Mouse (Mus musculus): ENCODE measurements around the gene Phf2.

The Phf2 gene

DNA sequence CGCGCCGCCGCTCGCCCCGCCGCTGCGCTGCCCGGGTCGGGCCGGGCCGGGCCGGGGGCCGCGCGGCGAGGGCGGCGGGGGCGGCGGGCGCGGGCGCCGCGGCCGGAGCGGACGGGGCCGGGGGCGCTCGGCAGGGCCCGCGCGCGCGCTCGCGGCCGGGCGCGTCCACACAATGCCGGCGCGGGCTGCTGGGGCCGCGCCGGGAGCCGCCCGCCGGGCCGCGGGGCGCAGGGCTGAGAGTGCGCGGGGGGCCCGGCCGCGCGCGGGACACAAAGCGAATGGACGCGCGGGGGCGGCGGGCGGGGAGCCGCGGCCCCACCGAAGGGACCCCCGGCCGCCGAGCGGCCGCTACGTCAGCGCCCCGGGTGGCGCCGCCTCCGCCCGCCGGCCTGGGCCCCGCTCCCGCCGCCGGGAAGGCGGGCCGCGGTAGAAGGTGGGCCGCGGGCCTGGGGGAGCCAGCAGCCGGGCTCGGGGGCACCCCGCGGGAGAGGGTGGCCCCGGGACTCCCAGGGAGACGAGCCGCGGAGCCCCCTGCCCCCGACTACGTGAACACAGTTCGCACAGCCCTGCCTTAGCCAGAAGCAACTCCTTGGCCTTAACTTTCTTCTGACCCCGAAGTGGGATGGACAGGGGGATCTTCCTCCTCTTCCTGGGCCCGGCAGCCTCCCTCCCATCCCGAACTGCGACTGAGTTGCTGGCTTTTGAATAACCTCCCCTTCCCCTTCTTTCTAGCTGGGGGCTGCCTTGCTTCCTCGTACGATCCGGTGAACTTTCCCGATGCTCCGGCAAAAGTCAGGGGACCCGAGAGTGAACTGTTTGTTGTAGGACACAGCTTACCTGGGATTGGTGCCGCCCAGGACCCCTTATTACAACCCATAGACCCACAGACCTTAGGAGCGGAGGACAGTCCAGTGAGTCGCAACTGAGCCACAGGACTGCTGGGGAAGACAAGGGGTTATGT, at the start of gene Phf2:
Gene Phf2 (minus strand): TSS at position 349 of the 961 bp plus-strand sequence.
- DNase-seq (ENCODE audit: low spot score in 2 of 2): no peak

DNA sequence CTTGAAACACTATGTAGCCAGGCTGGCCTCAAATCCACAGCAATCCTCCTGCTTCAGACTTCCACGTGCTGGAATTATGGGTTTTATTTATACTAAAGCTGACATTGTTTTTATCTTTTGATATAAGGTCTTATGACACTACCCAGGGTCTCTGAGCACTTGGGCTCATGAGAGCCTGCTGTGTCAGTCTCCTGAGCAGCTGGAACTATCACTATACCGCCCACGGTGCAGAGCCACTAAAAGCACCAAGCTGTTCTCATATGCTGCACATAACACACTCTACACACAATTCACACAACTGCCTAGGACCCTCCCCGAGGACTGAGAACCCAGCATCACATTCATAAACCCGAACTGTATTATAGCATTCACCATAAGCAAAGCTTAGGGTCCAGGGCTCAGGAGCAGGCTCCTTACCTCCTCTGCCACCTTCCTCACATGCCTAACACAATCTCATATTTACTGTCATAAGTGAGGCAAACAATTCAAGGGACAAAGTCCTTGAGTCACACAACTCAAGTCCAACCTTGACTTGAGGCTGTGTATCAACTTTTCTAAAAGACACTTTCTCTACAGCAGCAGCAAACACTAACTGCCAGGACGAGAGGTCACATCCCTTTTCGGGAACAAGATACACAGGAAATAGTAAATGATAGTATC, 49.0 kb upstream of the Phf2 start:
- no peak for DNase-seq (ENCODE audit: low spot score in 2 of 2)

DNA sequence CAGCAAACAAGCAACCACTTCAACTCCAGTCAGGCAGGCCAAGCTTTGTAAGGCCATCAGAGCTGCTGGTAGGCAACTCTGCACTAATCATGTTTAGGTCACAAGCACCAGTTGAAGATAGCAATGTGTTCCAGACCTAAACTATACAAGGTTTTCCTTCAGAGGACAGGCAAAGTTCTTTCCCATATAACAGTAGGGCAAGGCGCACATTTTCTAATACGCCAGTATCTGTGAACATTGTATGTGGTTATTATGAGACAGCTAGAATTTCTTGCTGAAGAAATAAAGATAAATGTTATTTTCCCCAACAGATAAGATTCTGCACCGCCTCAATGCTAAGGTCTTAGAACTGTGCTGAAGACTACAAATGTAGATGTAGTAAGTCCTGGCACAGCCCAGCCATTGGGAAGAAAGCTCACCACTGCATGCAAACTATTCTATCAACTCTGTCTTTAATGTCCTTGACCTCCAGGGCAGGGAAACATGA, 46.2 kb upstream of the Phf2 start:
- no peak for DNase-seq (ENCODE audit: low spot score in 2 of 2)

DNA sequence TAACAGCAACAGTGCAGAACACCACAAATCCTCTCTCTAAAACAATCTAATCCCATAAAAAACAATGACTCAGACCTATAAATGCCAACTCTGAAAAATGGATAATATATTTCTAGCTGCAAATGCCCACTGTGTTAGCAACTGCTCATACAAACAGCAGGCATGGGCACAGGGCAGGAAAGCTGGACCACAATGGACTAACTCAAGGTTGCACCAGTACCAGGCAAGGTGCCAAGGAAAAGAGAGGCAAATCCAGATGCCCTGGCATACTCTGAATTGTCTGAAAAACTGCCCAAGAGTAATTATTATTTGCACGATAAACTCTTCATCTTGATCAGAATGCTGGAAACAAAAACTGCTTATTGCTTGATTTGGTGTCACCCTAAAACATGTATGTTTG, 42.8 kb upstream of the Phf2 start:
- no peak for DNase-seq (ENCODE audit: low spot score in 2 of 2)

DNA sequence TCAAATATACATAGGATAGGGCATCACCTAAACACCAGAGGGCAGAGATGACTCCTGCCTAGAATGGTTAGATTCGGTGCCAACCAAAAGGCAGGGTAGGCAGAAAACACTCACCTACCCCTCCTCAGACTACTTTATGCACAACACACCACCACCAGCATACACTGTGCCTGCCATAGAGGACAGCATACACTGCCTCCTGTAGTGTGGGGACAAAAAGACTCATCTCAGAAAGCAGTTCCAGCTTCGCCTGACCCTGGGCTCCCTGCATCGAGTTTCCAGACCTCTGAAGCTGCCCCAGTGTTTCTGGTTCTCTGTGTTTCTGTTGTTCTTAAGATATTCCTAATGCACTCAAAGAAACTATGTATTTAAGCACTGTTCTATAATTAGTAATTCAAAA, 42.2 kb upstream of the Phf2 start:
- DNase-seq (ENCODE audit: low spot score in 2 of 2): no peak

DNA sequence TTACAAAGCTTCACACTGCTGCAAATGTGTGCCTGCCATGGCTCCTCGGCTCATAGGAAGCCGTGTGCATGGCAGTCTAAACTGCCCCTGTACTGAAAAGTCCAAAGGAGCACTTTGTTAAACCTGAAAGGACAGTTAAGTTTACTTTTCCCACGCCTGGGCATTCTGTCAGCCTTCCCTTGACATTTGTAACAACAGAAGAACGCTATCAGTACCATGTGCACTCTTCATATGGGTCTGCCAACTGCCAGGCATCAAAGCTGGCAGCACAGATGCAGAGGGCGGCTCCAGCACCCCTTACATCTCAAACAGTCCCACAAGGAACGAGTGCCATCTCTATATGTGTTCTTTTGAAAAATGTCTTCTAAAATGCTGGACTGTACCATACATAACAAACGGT, 40.5 kb upstream of the Phf2 start:
- DNase-seq (ENCODE audit: low spot score in 2 of 2): no peak

DNA sequence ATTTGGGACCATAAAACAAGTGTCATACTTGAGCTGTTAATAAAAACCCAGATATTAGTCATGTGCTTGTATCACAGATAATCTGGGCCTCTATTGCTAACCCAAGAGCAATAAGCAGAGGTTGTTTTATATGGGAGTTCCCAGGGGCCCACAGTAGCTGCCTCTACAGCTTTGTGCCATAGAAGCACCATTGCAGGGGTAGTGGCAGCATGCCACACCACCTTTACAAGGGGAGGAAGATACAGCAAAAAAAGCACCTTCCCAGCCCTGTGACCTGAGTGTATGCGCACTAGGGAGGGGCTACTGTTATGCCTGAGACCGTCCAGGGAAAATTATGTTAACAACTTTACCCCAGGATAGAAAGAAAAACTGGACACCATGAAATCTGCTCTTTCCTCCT, 34.5 kb upstream of the Phf2 start:
- no peak for DNase-seq (ENCODE audit: low spot score in 2 of 2)

DNA sequence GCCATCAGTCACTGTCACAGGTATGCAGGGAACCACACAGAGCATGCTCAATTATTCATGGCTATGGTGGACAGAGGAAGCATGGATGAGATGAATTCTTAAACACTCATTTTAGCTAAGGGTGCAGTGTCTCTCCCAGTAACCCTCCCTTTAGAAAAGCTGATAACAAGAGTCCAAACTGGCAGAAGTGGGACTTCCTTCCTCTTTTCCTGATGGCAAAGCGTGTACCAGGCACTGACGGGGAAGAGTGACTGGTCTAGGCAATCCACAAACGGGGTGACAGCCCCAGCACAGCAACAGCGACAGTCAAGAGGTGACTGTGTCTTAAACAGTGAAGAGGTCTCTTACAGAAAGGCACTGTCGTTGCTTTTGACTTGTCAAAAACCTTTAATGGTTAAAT, 24.5 kb upstream of the Phf2 start:
- no peak for DNase-seq (ENCODE audit: low spot score in 2 of 2)

DNA sequence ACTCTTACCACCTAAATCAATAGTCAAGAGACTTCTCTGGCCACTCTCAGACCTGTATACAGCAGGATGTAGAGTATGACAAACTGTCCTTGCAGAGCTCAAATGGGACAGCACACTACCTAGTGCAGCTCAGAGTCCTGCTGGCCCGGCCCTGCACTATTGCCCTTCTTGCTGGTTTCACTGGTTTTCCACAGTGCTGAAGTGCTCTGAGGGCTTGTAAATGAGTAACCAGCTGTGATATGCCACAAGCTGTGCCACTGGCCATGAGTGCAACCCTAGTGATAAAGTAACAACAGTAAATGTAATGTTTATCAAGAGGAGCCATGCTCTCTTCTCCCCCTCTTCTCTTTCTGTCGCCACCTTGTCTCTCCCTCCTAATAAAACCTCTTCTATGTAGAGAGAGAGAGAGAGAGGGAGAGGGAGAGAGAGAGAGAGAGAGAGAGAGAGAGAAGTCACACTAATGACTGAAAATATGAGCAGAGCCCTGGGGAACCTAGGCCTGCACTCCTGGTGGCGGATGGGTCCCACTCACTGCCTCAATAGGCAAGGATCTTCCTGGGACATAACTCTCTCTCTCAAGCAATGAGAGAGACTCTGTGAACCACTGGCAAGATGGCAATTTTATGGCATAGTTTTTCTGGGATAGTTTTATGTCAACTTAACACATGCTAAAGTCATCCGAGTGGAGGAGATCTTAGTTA, 19.5 kb upstream of the Phf2 start:
- no peak for DNase-seq (ENCODE audit: low spot score in 2 of 2)

DNA sequence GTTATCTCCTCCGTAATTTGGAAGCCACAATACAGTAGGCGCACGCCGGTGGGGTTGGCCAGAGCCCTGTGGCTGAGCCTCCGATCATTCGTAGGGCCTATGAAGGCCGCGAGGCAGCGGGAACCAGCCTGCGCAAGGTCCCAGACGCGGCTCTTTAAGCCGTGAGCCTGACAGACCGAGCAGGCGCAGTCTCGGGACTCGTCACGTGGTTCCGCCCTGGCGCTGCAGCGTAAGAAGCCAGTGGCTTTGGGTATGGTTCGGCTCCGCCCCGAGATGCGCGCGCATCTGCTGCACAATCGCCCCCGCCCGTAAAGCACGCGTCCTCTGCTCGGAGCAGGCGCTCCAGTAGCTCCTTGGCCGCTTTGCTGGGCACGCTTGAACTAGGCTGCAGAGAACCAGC, 7.6 kb upstream of the Phf2 start:
- peak; percentile 97 to 99 for DNase-seq (ENCODE audit: low spot score in 2 of 2)

DNA sequence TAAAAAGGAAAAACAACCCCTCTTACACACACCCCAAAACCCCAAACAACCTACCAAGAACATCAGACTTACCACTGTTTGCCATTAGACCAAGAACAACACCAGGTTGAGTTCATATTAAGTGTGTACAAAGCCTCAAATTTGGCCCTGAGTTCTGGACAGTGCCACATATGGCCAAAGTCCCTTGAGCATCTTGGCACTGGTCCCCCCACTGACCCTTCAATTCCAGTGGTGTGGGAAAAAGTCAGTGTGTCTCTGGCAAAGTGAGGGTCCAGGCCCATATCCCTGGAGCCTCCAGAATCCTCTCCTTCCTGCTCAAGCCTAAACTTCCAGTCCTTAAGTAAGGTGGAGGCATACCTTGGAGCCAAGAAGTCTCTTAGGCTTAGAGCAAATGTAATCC, 6.9 kb upstream of the Phf2 start:
- DNase-seq (ENCODE audit: low spot score in 2 of 2): no peak

DNA sequence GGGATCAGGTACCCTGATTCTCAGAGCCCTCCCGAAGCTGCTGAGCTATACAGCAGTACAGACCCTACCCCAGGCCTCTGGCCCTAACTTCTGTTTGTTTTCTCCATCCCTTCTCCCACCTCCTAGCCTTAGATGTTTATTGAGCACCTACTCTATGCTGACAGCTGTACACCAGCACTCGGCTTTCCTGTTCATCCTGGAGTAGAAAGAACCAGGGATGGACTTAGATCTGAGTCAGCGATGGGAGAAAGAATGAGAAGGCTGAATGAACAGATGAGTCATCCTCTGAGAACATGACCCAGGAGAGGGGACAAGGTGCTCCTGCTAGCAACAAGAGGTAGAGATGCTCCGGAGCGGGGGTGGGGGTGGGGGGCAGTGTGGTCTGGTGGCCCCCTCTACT, 1.8 kb upstream of the Phf2 start:
- no peak for DNase-seq (ENCODE audit: low spot score in 2 of 2)

DNA sequence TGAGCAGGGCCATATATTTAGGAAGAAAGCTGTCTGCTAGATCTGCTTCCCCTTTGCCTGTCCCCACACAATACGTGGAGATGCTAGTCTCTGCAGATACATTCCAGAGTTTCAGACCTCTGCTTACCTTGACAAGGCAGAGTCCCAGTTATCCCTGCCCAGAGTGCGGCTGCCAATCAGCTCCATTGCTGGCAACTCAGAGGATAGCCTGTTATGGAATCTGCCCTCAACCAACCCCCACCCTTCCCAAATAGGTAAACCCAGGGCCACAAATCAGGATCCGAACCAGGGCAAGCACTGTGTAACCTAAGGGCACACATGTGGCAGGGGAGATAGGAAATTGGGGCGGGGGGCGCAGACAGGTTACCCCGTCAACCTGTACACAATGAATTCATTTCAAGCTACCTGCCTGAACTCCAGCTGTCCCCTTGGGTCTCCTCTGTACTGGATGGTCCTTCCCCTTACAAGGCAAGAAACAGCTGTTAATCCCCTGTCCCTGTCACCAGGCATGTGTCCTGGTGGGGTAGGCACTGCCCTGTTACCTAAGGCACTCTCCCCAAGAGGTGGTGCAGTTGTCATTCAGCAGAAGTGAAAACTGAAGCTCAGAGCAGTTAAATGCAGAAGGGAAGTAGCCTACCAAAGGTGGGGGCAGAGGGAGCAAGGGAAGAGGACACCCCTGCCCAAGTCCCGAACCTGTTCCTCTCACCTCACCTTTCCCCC, 1.1 kb upstream of the Phf2 start:
- no peak for DNase-seq (ENCODE audit: low spot score in 2 of 2)

DNA sequence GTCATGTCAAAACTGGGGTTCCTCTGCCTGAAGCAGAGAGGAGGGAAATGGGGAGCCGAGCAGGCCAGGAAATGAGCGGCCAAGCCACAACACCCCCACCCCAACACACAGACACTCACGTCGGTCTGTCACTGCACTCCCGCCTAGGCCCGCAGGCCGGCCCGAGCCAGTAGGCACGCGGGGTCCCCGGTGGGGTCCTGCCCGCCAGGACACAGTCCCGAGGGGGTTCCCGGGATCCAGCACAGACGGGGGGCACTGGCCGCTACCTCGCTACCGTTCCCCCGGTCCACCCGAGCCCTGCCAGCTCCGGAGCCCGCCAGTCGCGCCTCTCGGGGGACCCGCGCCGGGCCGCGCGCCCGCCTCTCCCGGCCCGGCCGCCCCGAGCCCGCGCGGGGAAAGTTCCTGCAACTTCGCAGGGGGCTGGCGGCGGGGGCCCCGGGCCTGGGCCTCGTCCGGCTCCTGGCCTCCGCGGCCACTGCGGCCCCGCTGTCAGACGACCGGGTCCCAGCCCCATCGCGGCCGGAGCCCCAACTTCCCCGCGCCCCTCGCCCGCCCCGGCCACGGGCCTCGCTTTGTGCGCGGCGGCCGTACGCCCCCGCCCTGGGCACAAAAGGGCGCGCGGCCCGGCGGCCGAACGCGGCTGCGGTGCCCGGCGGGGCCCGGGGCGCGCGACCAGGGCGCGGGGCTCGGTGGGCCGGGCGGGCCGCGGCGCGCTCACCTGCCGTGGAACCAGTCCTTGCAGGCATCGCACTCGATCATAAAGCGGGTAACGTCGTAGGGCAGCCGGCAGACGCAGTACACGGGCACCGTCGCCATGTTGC, 759 bp downstream of the Phf2 start:
- no peak for DNase-seq (ENCODE audit: low spot score in 2 of 2)

DNA sequence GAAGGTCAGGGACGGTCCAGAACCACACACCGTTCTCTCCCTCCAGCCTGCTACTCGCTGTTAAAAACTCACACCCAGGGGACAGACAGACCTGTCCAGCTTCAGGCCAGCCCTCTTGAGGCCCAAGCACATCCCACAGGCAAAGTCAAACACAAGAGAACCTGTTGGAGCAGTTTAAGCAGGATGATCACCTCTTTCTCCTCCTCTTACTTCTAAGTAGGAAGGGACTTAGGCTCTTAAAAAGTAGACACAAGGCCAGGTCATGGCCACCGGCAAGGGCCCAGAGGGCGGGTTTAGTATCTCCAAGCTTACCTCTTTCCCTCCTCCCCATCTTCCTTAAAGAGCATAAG, 1.3 kb downstream of the Phf2 start:
- no peak for DNase-seq (ENCODE audit: low spot score in 2 of 2)

DNA sequence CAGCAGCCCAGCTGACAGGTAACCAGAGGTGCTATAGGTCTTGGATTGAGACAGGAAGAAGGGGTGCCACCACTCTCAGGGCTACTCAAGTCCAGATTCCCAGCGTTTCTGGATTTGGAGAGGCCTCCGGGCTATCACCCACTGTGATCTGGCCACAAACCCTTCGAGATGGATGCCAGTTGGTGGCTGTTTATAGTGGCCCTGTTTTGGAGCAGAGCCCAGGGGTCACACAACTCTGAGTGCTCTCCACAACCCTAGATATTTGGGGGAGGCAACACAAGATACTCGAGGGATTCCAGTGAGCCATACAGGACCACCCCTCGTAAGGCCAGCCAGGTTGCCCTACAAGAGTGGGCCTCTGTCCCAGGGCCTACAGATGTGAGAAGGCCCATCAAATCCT, 1.8 kb downstream of the Phf2 start:
- DNase-seq (ENCODE audit: low spot score in 2 of 2): no peak

DNA sequence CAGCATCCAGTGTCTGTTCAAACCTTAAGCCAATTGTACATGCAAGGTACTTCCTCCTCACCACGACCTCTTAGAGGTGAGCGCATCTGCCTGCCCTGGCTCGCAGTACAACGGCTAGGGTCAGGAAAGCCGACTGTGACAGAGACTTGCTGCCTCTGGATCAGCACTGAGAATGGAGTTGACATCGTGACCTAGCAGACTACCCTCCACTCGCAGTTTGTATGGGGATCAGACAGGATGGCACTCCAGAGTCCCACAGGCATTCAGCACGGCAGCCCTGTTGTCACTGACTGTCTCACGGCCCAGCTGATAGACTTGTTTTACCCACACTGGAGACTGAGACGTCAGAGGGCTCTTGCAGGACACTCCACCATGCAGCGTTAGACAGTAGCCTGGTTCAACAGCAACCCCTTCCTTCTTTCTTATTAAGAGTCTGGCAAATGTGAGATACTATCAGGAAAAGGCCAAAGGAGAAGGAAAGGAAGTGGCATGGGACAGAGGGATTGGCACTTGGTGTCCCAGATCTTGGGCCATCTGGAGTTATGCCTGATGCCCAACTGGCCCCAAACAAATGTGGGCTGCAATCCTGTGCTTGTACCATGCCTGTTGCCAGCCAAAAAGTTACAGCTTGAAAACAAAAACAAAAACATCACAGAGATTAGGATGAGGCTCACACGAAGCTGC, 6.1 kb downstream of the Phf2 start:
- DNase-seq (ENCODE audit: low spot score in 2 of 2): no peak

DNA sequence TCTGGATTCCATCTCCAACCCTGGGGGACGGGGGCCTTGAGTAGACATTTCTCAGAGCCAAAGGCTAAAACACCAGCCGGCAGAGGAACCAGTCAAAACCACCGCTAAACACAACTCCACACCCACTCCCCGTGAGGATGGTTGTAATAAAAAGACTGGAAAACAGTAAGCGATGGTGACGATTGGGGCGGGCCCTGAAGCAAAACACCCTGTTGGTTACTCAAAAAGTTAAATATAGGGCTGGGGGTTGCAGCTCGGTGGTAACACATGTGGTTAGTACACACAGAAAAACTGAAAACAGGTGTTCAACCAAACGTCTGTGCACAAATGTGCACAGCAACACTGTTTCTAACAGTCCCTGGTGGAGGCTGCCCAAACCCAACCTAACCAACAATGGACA, 7.4 kb downstream of the Phf2 start:
- DNase-seq (ENCODE audit: low spot score in 2 of 2): no peak

DNA sequence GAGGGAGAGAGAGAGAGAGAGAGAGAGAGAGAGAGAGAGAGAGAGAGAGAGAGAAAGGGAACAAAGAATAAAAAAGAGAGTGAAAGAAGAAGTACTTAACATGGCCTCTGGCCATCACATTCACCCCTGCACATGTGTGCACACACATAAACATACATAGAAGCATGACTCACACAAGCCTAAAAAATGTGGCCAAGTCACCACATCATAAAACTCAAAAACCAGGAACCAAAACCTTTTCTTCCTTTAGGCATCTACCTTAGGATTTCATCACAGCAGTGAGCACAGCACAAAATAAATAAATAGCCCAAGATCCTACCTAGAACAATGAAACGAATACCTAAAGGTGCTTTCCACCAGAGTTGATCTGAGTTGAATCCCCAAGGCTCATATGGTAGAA, 9.0 kb downstream of the Phf2 start:
- DNase-seq (ENCODE audit: low spot score in 2 of 2): no peak

DNA sequence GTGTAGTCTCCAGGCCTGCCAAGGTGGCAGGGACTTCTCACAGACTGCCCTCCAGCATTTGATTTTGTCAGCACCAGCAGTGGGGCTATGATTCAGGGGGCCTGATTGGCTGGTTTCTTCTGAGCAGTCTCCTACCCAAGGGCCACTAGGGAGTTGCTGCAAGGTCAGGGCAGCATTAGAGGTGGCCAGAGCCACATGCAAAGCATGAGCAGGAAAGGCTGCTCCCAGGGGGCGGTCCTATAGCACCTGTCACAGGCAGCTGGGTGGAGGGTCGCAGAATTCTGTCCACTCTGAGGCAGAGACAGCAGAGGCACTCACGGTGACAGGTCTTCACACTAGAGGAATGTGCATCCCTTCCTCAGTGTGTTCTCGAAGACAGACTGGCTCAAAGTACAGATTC, 12.1 kb downstream of the Phf2 start:
- DNase-seq (ENCODE audit: low spot score in 2 of 2): no peak

DNA sequence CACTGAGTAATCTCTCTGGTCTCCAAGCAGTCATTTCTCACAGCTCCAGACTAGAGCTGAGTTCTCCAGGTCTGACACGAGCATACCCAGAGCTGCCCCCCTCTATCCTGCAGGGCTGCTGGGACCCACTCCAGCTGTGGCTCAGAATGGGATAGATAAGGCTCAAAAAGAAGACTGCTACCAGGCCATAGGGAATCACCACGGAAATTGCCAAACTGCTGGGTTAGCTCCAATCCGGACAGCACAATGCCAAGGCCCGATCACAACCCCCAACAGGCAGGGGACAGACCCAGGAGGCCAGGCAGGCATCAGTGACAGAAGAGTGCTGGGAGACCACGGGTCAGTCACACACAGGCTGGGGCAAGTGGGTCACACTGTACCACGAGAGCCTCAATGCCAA, 12.9 kb downstream of the Phf2 start:
- DNase-seq (ENCODE audit: low spot score in 2 of 2): no peak
